ENCODE assay signal across 25 mouse cellular contexts in the genomic region with DNA sequence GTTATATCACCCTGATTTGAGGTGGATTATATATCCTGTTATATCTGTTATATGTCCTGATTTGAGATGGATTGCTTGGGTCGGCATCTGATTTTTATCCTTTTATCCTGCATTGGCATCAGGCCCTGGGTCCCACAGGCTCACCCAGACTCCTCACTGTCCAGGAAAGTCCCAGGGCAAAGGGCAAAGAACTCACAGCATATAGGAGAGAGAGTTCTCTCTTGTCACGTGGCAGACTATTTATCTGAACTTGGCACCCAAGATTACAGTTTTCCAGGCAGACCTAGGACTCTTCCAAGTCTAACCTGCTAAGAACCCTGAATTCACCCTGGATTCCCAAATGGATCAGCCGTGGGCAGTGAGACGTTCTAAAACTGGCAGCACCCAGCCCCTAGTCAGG. TPM values are rescaled to one million over a fixed set of nuclear protein-coding genes. Genes with fewer than 3 reads are reported as not detected.
DNase-seq lines count a peak whose midpoint lies in the region; ATAC-seq and TF ChIP-seq lines count a peak whose summit lies in the region.
"Had no signal": no experiment of that assay in that cellular context is flagged by ENCODE, and none has a peak within 500 bp of the region (broad histone marks: within the 10 kb centered on the region; RNA-seq: fewer than 3 reads in every experiment).

No protein-coding gene starts in this region.

- no peak overlapping the region for H3K4me3 ChIP-seq in kidney, adult 2 months (ENCODE audit: insufficient read depth, low read depth, low read length)
- H3K4me3 ChIP-seq in liver, embryonic 16.5 days (ENCODE audit: low read depth, low read length), result no peak overlapping the region
- no peak overlapping the region for H3K4me3 ChIP-seq in liver, embryonic 12.5 days
- no peak overlapping the region for H3K4me3 ChIP-seq in intestine, postnatal 0 days (ENCODE audit: low read depth, low read length)
- H3K4me3 ChIP-seq: forebrain, embryonic 10.5 days; forebrain, embryonic 13.5 days; heart, adult 2 months; heart, embryonic 10.5 days; heart, embryonic 13.5 days had no signal

- WGBS in kidney, adult 2 months, result 39% methylated on average over 4 of the region's 4 CpGs
- 56% methylated on average over 4 of the region's 4 CpGs for WGBS in liver, embryonic 16.5 days (ENCODE audit: insufficient replicate concordance)
- WGBS in liver, embryonic 12.5 days (ENCODE audit: insufficient replicate concordance), result 63% methylated on average over 4 of the region's 4 CpGs
- WGBS in intestine, postnatal 0 days, result 64% methylated on average over 4 of the region's 4 CpGs

- H3K4me2 ChIP-seq in liver, embryonic 16.5 days (ENCODE audit: low read depth, low read length), result no peak overlapping the region
- no peak overlapping the region for H3K4me2 ChIP-seq in liver, embryonic 12.5 days
- no peak overlapping the region for H3K4me2 ChIP-seq in intestine, postnatal 0 days (replicated peaks; ENCODE audit: low read depth)
- H3K4me2 ChIP-seq: forebrain, embryonic 13.5 days; heart, embryonic 13.5 days had no signal

- TF ChIP-seq CTCF in kidney, adult 2 months (conservative IDR thresholded peaks at IDR 0.05; ENCODE audit: insufficient read depth, insufficient read length, low read depth, low read length), result no peak
- no peak for TF ChIP-seq CTCF in intestine, postnatal 0 days (IDR thresholded peaks at IDR 0.05; ENCODE audit: low read depth)

- no peak overlapping the region for H3K27ac ChIP-seq in kidney, adult 2 months (ENCODE audit: insufficient read depth, low read depth, low read length)
- H3K27ac ChIP-seq in liver, embryonic 16.5 days (ENCODE audit: low read length), result no peak overlapping the region
- H3K27ac ChIP-seq in liver, embryonic 12.5 days, result no peak overlapping the region
- no peak overlapping the region for H3K27ac ChIP-seq in intestine, postnatal 0 days (ENCODE audit: low read depth, low read length)
- H3K27ac ChIP-seq: forebrain, embryonic 10.5 days; forebrain, embryonic 13.5 days; heart, adult 2 months; heart, embryonic 10.5 days; heart, embryonic 13.5 days had no signal

- no peaks in the 10 kb centered on the region for H3K9me3 ChIP-seq in liver, embryonic 16.5 days (replicated peaks; ENCODE audit: control insufficient read depth, low read length)
- no peaks in the 10 kb centered on the region for H3K9me3 ChIP-seq in liver, embryonic 12.5 days (replicated peaks)
- no peaks in the 10 kb centered on the region for H3K9me3 ChIP-seq in intestine, postnatal 0 days (ENCODE audit: control insufficient read depth)
- H3K9me3 ChIP-seq: forebrain, embryonic 10.5 days; forebrain, embryonic 13.5 days; heart, embryonic 10.5 days; heart, embryonic 13.5 days had no signal

- 0 out of 2 replicates have a peak, but pooled peaks cover 3% of the 10 kb centered on the region for H3K4me1 ChIP-seq in kidney, adult 2 months (ENCODE audit: control insufficient read depth, insufficient read depth, low read length)
- H3K4me1 ChIP-seq in liver, embryonic 16.5 days (ENCODE audit: control insufficient read depth, low read depth, low read length), result no peaks in the 10 kb centered on the region
- no peaks in the 10 kb centered on the region for H3K4me1 ChIP-seq in liver, embryonic 12.5 days
- H3K4me1 ChIP-seq in intestine, postnatal 0 days (replicated peaks; ENCODE audit: control insufficient read depth, insufficient read depth, low read length), result no peaks in the 10 kb centered on the region
- H3K4me1 ChIP-seq: forebrain, embryonic 13.5 days; heart, embryonic 10.5 days; heart, embryonic 13.5 days had no signal

- no peak for TF ChIP-seq POLR2A in kidney, adult 2 months (IDR thresholded peaks at IDR 0.05; ENCODE audit: low read depth, low read length)

- no peak overlapping the region for H3K9ac ChIP-seq in liver, embryonic 16.5 days (ENCODE audit: low read depth, low read length)
- H3K9ac ChIP-seq in liver, embryonic 12.5 days, result no peak overlapping the region
- H3K9ac ChIP-seq in intestine, postnatal 0 days (ENCODE audit: low read depth, low read length), result no peak overlapping the region
- H3K9ac ChIP-seq: forebrain, embryonic 13.5 days; heart, embryonic 13.5 days had no signal

- no peaks in the 10 kb centered on the region for H3K27me3 ChIP-seq in kidney, adult 2 months (replicated peaks; ENCODE audit: control insufficient read depth, insufficient read depth, low read length)
- H3K27me3 ChIP-seq in liver, embryonic 16.5 days (ENCODE audit: control insufficient read depth, insufficient read depth, low read depth, low read length), result no peaks in the 10 kb centered on the region
- H3K27me3 ChIP-seq in liver, embryonic 12.5 days (replicated peaks), result no peaks in the 10 kb centered on the region
- H3K27me3 ChIP-seq in intestine, postnatal 0 days (replicated peaks; ENCODE audit: control insufficient read depth, insufficient read depth, low read length), result no peaks in the 10 kb centered on the region
- H3K27me3 ChIP-seq: forebrain, embryonic 13.5 days; heart, embryonic 13.5 days had no signal

- peak; percentile 58; the same call in 1 of the 2 replicates for ATAC-seq in liver, embryonic 16.5 days (ENCODE audit: low read depth)
- ATAC-seq in liver, embryonic 12.5 days, result no peak
- ATAC-seq in intestine, postnatal 0 days, result 0 out of 2 replicates have a peak, but pooled peaks have one; percentile 43
- ATAC-seq: forebrain, embryonic 13.5 days; forebrain, embryonic 16.5 days; Patski had no signal

- no peaks in the 10 kb centered on the region for H3K36me3 ChIP-seq in kidney, adult 2 months (ENCODE audit: control insufficient read depth, insufficient read depth, low read length)
- H3K36me3 ChIP-seq in liver, embryonic 16.5 days (ENCODE audit: control insufficient read depth, insufficient read depth), result no peaks in the 10 kb centered on the region
- no peaks in the 10 kb centered on the region for H3K36me3 ChIP-seq in liver, embryonic 12.5 days
- H3K36me3 ChIP-seq in intestine, postnatal 0 days (ENCODE audit: control insufficient read depth, insufficient read depth), result no peaks in the 10 kb centered on the region
- H3K36me3 ChIP-seq: G1E; heart, embryonic 10.5 days; heart, embryonic 13.5 days had no signal

- DNase-seq in kidney, adult 2 months, result peak; percentile 19
- no peak for DNase-seq in kidney, adult 8-10 months
- peak; percentile 52 for DNase-seq in kidney, postnatal 14 days
- DNase-seq in kidney, adult 18-20 months, result no peak
- DNase-seq: adrenal gland, postnatal 10 days; adrenal gland, postnatal 36 days; B cell, adult 2 months; cerebellum, adult 18-20 months; cerebellum, adult 9-10 months; cerebellum, postnatal 14 days; gastrocnemius, postnatal 10 days; gastrocnemius, postnatal 36 days; heart, adult 2 months; heart, postnatal 14 days; heart, postnatal 4 days had no signal

RNA-seq across cellular contexts. Expression of a gene that starts 38.5 kb away (rescaled TPM):
- polyA plus RNA-seq in kidney, adult 2 months (2012; rRNA removed), result 11.5 and 12.5 TPM in 2 replicates
- polyA plus RNA-seq in liver, embryonic 16.5 days (2015; fragmentation: Nextera tagmentation; extraction: Ambion mirVana), result 0.15 and 0.25 TPM in 2 replicates
- 0.49 and 0.90 TPM in 2 replicates for polyA plus RNA-seq in liver, embryonic 12.5 days (2016; fragmentation: Nextera tagmentation; extraction: Ambion mirVana)
- 1.3 and 1.6 TPM in 2 replicates for polyA plus RNA-seq in intestine, postnatal 0 days (2015; fragmentation: Nextera tagmentation; extraction: Ambion mirVana)
- polyA plus RNA-seq: G1E had no signal

Comparison
In these comparisons a context has a peak if more than half of its experiments do, and no peak if none do; other contexts are left out.
1. DNase-seq: peak in kidney, adult 2 months (single experiment) and kidney, postnatal 14 days (single experiment); none in kidney, adult 8-10 months (0 of 2) and kidney, adult 18-20 months (single experiment).